Comparison of ENCODE assay signal across 9 mouse cellular contexts in the genomic region with DNA sequence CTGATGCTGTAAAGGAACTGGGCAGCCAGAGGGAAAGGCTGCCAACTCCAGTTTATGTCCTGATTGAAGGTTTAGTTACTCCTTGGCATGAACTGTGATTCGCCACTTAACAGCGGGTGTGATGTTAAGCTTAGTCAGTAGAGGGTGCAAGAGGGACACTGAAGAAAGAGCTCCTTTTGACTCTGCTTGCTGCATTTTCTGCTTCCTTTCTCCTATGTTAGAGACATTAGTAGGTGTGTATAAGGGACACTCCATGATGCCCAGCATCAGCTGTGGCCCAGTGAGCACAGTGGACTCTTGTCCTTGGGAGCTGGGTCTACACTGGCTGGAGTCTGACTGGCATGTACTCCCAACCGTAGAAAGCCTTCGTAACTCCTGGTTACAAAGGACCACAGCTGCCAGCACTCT. TPM values are rescaled to one million over a fixed set of nuclear protein-coding genes. Genes with fewer than 3 reads are reported as not detected.
DNase-seq lines count a peak whose midpoint lies in the region; ATAC-seq lines count a peak whose summit lies in the region.
"Had no signal": no experiment of that assay in that cellular context is flagged by ENCODE, and none has a peak within 500 bp of the region (broad histone marks: within the 10 kb centered on the region; RNA-seq: fewer than 3 reads in every experiment).

No protein-coding gene starts in this region.

- DNase-seq in heart, adult 18-20 months, result peak; percentile 28 to 67
- peak; percentile 69 for DNase-seq in R1 (ENCODE audit: low read depth, low spot score)
- DNase-seq in embryo, embryonic 11.5 days (ENCODE audit: low read depth, low spot score), result peak; percentile 30
- DNase-seq in layer of hippocampus, adult 9-11 months, result peak; percentile 55
- DNase-seq in spleen, postnatal 36 days (ENCODE audit: low spot score in 2 of 2), result peak; percentile 21 to 48

- no peak overlapping the region for H3K9ac ChIP-seq in heart, embryonic 11.5 days (ENCODE audit: low read depth, low read length)
- H3K9ac ChIP-seq in hindbrain, embryonic 12.5 days, result no peak overlapping the region
- no peak overlapping the region for H3K9ac ChIP-seq in midbrain, embryonic 13.5 days (replicated peaks)

- H3K9me3 ChIP-seq in heart, embryonic 11.5 days (replicated peaks; ENCODE audit: control insufficient read depth, low read length), result no peaks in the 10 kb centered on the region
- H3K9me3 ChIP-seq in hindbrain, embryonic 12.5 days (replicated peaks), result no peaks in the 10 kb centered on the region
- H3K9me3 ChIP-seq in midbrain, embryonic 13.5 days, result no peaks in the 10 kb centered on the region
- H3K9me3 ChIP-seq: megakaryocyte, embryonic 14.5 days had no signal

- no peaks in the 10 kb centered on the region for H3K4me1 ChIP-seq in heart, embryonic 11.5 days (ENCODE audit: control insufficient read depth, insufficient read depth, low read length)
- peaks cover 32% of the 10 kb centered on the region for H3K4me1 ChIP-seq in hindbrain, embryonic 12.5 days
- H3K4me1 ChIP-seq in midbrain, embryonic 13.5 days (replicated peaks), result peaks cover 16% of the 10 kb centered on the region

- peaks cover 44% of the 10 kb centered on the region for H3K36me3 ChIP-seq in heart, embryonic 11.5 days (ENCODE audit: control insufficient read depth, insufficient read depth, low read length)
- peaks cover 44% of the 10 kb centered on the region for H3K36me3 ChIP-seq in hindbrain, embryonic 12.5 days
- peaks cover 50% of the 10 kb centered on the region for H3K36me3 ChIP-seq in midbrain, embryonic 13.5 days

- no peak overlapping the region for H3K27ac ChIP-seq in heart, embryonic 11.5 days (ENCODE audit: low read depth, low read length)
- peak overlapping the region; percentile 60; the same call in 1 of the 2 replicates for H3K27ac ChIP-seq in hindbrain, embryonic 12.5 days
- H3K27ac ChIP-seq in midbrain, embryonic 13.5 days, result no peak overlapping the region

- no peaks in the 10 kb centered on the region for H3K27me3 ChIP-seq in heart, embryonic 11.5 days (ENCODE audit: control insufficient read depth, insufficient read depth, low read length)
- H3K27me3 ChIP-seq in hindbrain, embryonic 12.5 days, result no peaks in the 10 kb centered on the region
- no peaks in the 10 kb centered on the region for H3K27me3 ChIP-seq in midbrain, embryonic 13.5 days
- H3K27me3 ChIP-seq: megakaryocyte, embryonic 14.5 days had no signal

- 89% methylated on average over 4 of the region's 4 CpGs for whole genome bisulfite sequencing in heart, embryonic 11.5 days (ENCODE audit: insufficient replicate concordance)
- WGBS in hindbrain, embryonic 12.5 days, result 80% methylated on average over 4 of the region's 4 CpGs
- 76% methylated on average over 4 of the region's 4 CpGs for WGBS in midbrain, embryonic 13.5 days

- H3K4me3 ChIP-seq in heart, embryonic 11.5 days (ENCODE audit: low read depth, low read length), result no peak overlapping the region
- no peak overlapping the region for H3K4me3 ChIP-seq in hindbrain, embryonic 12.5 days
- H3K4me3 ChIP-seq in midbrain, embryonic 13.5 days (replicated peaks), result no peak overlapping the region
- H3K4me3 ChIP-seq: megakaryocyte, embryonic 14.5 days had no signal

- no peak overlapping the region for H3K4me2 ChIP-seq in heart, embryonic 11.5 days
- no peak overlapping the region for H3K4me2 ChIP-seq in hindbrain, embryonic 12.5 days (replicated peaks)
- H3K4me2 ChIP-seq in midbrain, embryonic 13.5 days (replicated peaks), result no peak overlapping the region

- no peak for ATAC-seq in heart, embryonic 11.5 days (replicated peaks; ENCODE audit: insufficient number of reproducible peaks, low FRiP score, low TSS enrichment)
- no peak; the same call in 1 of the 2 replicates for ATAC-seq in hindbrain, embryonic 12.5 days (ENCODE audit: low FRiP score)
- ATAC-seq in midbrain, embryonic 13.5 days, result 0 out of 2 replicates have a peak, but pooled peaks have one; percentile 60

RNA-seq across cellular contexts. Expression of a gene that starts 29.2 kb away (rescaled TPM):
- 10 to 100 TPM; 24.0 to 31.6 TPM for total RNA-seq in heart, adult 18-20 months (2021)
- 28.8 and 30.4 TPM in 2 replicates for polyA plus RNA-seq in heart, embryonic 11.5 days (2014; fragmentation: Nextera tagmentation; extraction: Ambion mirVana)
- polyA plus RNA-seq in hindbrain, embryonic 12.5 days (2016; fragmentation: Nextera tagmentation; extraction: Ambion mirVana), result 13.2 and 14.9 TPM in 2 replicates
- 6.8 and 7.7 TPM in 2 replicates for polyA plus RNA-seq in midbrain, embryonic 13.5 days (2015; fragmentation: Nextera tagmentation; extraction: Ambion mirVana)

RNA-seq across cellular contexts. Expression of a gene that starts 38.2 kb away (rescaled TPM):
- total RNA-seq in heart, adult 18-20 months (2021), result 1 to 10 TPM; 2.0 to 2.9 TPM
- 3.1 and 3.8 TPM in 2 replicates for polyA plus RNA-seq in heart, embryonic 11.5 days (2014; fragmentation: Nextera tagmentation; extraction: Ambion mirVana)
- 7.1 and 7.2 TPM in 2 replicates for polyA plus RNA-seq in hindbrain, embryonic 12.5 days (2016; fragmentation: Nextera tagmentation; extraction: Ambion mirVana)
- 10.4 and 12.5 TPM in 2 replicates for polyA plus RNA-seq in midbrain, embryonic 13.5 days (2015; fragmentation: Nextera tagmentation; extraction: Ambion mirVana)

RNA-seq across cellular contexts. Expression of a gene that starts 59.1 kb away (rescaled TPM):
- total RNA-seq in heart, adult 18-20 months (2021), result 1 to 10 TPM; 4.3 to 6.8 TPM
- 7.0 and 10.0 TPM in 2 replicates for polyA plus RNA-seq in heart, embryonic 11.5 days (2014; fragmentation: Nextera tagmentation; extraction: Ambion mirVana)
- polyA plus RNA-seq in hindbrain, embryonic 12.5 days (2016; fragmentation: Nextera tagmentation; extraction: Ambion mirVana), result 16.4 and 17.2 TPM in 2 replicates
- 19.9 and 20.5 TPM in 2 replicates for polyA plus RNA-seq in midbrain, embryonic 13.5 days (2015; fragmentation: Nextera tagmentation; extraction: Ambion mirVana)

RNA-seq across cellular contexts. Expression of a gene that starts 59.7 kb away (rescaled TPM):
- 1 to 10 TPM; 3.0 to 3.1 TPM for total RNA-seq in heart, adult 18-20 months (2021)
- 4.1 TPM in 2 replicates for polyA plus RNA-seq in heart, embryonic 11.5 days (2014; fragmentation: Nextera tagmentation; extraction: Ambion mirVana)
- polyA plus RNA-seq in hindbrain, embryonic 12.5 days (2016; fragmentation: Nextera tagmentation; extraction: Ambion mirVana), result 9.8 and 10.1 TPM in 2 replicates
- 11.7 and 13.8 TPM in 2 replicates for polyA plus RNA-seq in midbrain, embryonic 13.5 days (2015; fragmentation: Nextera tagmentation; extraction: Ambion mirVana)
